Mouse (Mus musculus) thymus, adult 2 months (tissue): ENCODE results near the gene Gad1. TPM values are rescaled to one million over a fixed set of nuclear protein-coding genes. Genes with fewer than 3 reads are reported as not detected.
"Not testable (repeated sequence)": the region's sequence is repeated elsewhere in the genome, so short reads cannot be mapped to it uniquely, and the experiment has no call there.

Experiments used
- DNase-seq: peaks from one replicate; pipeline ENCODE4 v3.0.0; 2021
- H3K27ac ChIP-seq: fragments of 200-500 bp; 2 replicates; pipeline ENCODE4 v1.5.1; 2012; ENCODE audit warnings: low read length, control low read depth; ENCODE audit not compliant: control insufficient read depth, insufficient read depth
- H3K27me3 ChIP-seq: fragments of 200-500 bp; 2 replicates; pipeline ENCODE4 v1.6.1; 2012; ENCODE audit warnings: mild to moderate bottlenecking, low read length, moderate library complexity, mixed read lengths; ENCODE audit not compliant: control insufficient read depth, insufficient read depth
- H3K36me3 ChIP-seq: fragments of 200-500 bp; 2 replicates; pipeline ENCODE4 v1.6.1; 2012; ENCODE audit warnings: mild to moderate bottlenecking, low read length, moderate library complexity; ENCODE audit not compliant: control insufficient read depth, insufficient read depth
- H3K4me1 ChIP-seq: fragments of 200-500 bp; replicated peaks from 2 replicates; pipeline ENCODE4 v1.6.1; 2012; ENCODE audit warnings: low read length; ENCODE audit not compliant: control insufficient read depth, insufficient read depth
- H3K4me3 ChIP-seq: fragments of 200-500 bp; 2 replicates; pipeline ENCODE4 v1.5.1; 2012; ENCODE audit warnings: mild to moderate bottlenecking, low read length, control low read depth, moderate library complexity; ENCODE audit not compliant: control insufficient read depth, insufficient read depth
- CTCF ChIP-seq: fragments of 200-500 bp; IDR thresholded peaks from 2 replicates; pipeline ENCODE4 v1.5.1; 2012; ENCODE audit warnings: mild to moderate bottlenecking, control low read depth, low read length, moderate library complexity, borderline replicate concordance; ENCODE audit not compliant: control insufficient read depth, poor library complexity, insufficient read depth; ENCODE audit errors: extremely low read depth
- POLR2A ChIP-seq: fragments of 200-500 bp; IDR thresholded peaks from 2 replicates; pipeline ENCODE4 v1.6.1; 2012; ENCODE audit warnings: mild to moderate bottlenecking, low read length, control low read depth, moderate library complexity; ENCODE audit not compliant: control insufficient read depth, poor library complexity, insufficient read depth; ENCODE audit errors: extremely low read depth
- WGBS: fragments of 180-500 bp; shearing (Covaris S2); methylation state at CpG from one replicate; pipeline ENCODE4 v1.1.7; 2018; 5-methylcytosine and 5-hydroxymethylcytosine counted together
- polyA plus RNA-seq: library from polyadenylated mRNA; depleted of rRNA; stranded (reverse); fragments of >200 nt; gene quantifications from 2 replicates; pipeline ENCODE4 v1.2.3, GENCODE M21; 2012

Gene Gad1
- polyA plus RNA-seq, 1 experiment, result 2.9 TPM

- Histone ChIP-seq H3K27me3 (peaks cover 19% of the 10 kb centered on the region), H3K36me3 (no peaks in the 10 kb centered on the region), H3K4me3 (0 out of 2 replicates have a peak overlapping the region, but pooled peaks have one; percentile 19), H3K4me1 (peaks cover 3% of the 10 kb centered on the region), H3K27ac (no peak overlapping the region)
- 2% methylated on average over 56 of the region's 56 CpGs for WGBS
- peak; percentile 6 for DNase-seq
- TF ChIP-seq CTCF (no peak), POLR2A (no peak)
These were observed 43.7 kb upstream of the Gad1 start for GRCm38 (mm10) chr2:70509021-70509632.

GRCm38 (mm10) chr2:70538283-70538682, 14.6 kb upstream of the Gad1 start:
- DNase-seq, result peak; percentile 41
- TF ChIP-seq CTCF, result peak; percentile 44; the same call in 1 of the 2 replicates
- WGBS, result 43% methylated on average over 7 of the region's 7 CpGs
- not testable (repeated sequence) for H3K4me1 ChIP-seq, H3K27me3 ChIP-seq, H3K27ac ChIP-seq, H3K4me3 ChIP-seq, H3K36me3 ChIP-seq

- Histone ChIP-seq H3K4me3 (no peak overlapping the region), H3K36me3 (no peaks in the 10 kb centered on the region), H3K27ac (no peak overlapping the region), H3K27me3 (no peaks in the 10 kb centered on the region), H3K4me1 (no peaks in the 10 kb centered on the region)
- WGBS, result 77% methylated on average over 6 of the region's 6 CpGs
- DNase-seq, result no peak
- TF ChIP-seq CTCF, result no peak
- TF ChIP-seq POLR2A, result no peak
These were observed 2.2 kb upstream of the Gad1 start for GRCm38 (mm10) chr2:70550671-70551070.

DNA sequence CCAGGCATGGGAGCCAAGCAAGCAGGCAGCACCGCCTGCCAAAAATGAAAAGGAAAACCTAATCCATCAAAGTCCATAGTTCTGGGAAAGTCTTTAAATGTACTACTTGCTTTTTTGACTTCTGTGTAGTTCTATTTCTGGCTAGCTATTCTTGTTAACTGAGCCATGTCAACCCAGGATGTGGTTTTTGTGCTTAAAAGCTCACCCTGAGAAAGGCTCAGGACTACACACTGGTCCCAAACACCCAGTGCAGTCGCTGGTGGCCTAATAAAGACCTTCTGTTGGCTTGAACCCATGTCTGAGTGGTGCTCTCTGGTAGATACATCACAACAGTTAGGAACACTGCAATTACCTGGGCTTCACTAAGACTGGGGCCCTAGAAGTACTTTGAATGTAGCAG, 1.4 kb upstream of the Gad1 start:
- Histone ChIP-seq H3K4me1 (no peaks in the 10 kb centered on the region), H3K4me3 (no peak overlapping the region), H3K36me3 (no peaks in the 10 kb centered on the region), H3K27ac (no peak overlapping the region), H3K27me3 (no peaks in the 10 kb centered on the region)
- WGBS, result 54% methylated on average over 2 of the region's 2 CpGs
- DNase-seq, result no peak
- TF ChIP-seq CTCF (no peak), POLR2A (no peak)

- no peaks in the 10 kb centered on the region for H3K4me1 ChIP-seq
- no peak for TF ChIP-seq CTCF
- TF ChIP-seq POLR2A, result no peak
- no peak for DNase-seq
- H3K4me3 ChIP-seq, result no peak overlapping the region
- no peaks in the 10 kb centered on the region for H3K36me3 ChIP-seq
- H3K27ac ChIP-seq, result no peak overlapping the region
- WGBS, result 86% methylated on average over 15 of the region's 15 CpGs
- H3K27me3 ChIP-seq, result no peaks in the 10 kb centered on the region
These were observed 739 bp upstream of the Gad1 start for GRCm38 (mm10) chr2:70552067-70552598.

DNA sequence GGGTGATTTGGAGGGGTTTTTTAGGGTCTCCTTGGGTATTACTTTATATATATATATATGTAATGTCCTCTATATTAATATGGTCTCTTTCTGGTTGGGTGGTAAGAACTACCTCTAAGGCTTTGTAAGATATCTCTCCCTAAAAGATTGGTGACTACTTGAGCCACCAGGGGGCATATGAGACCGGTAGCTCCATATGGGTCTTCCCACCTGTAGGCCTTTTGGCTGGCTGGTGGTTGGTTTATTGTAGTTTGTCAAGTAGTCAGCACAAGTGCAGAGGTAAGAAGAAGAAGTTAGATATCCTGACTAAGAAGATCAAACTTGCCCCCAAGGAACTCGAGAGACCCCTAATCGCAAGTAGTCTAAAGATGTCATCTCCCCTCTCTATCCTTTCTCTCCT, 954 bp downstream of the Gad1 start:
- TF ChIP-seq CTCF, result no peak
- TF ChIP-seq POLR2A, result no peak

GRCm38 (mm10) chr2:70558112-70558842, 5.4 kb downstream of the Gad1 start:
- Histone ChIP-seq H3K4me3 (no peak overlapping the region), H3K27me3 (peaks cover 6% of the 10 kb centered on the region; the same call in 1 of the 2 replicates), H3K4me1 (no peaks in the 10 kb centered on the region), H3K27ac (no peak overlapping the region), H3K36me3 (no peaks in the 10 kb centered on the region)
- TF ChIP-seq CTCF (no peak), POLR2A (no peak)
- WGBS, result 13% methylated on average over 18 of the region's 18 CpGs
- peak; percentile 66 for DNase-seq

More for the DNA sequence above, 954 bp downstream of the Gad1 start:
- Histone ChIP-seq H3K27me3 (no peaks in the 10 kb centered on the region), H3K27ac (no peak overlapping the region), H3K36me3 (no peaks in the 10 kb centered on the region), H3K4me3 (no peak overlapping the region), H3K4me1 (no peaks in the 10 kb centered on the region)
- 82% methylated on average over 3 of the region's 3 CpGs for WGBS
- no peak for DNase-seq
